Mouse (Mus musculus) liver, embryonic 12.5 days (tissue): ENCODE data around the gene Cldn7. TPM values are rescaled to one million over a fixed set of nuclear protein-coding genes. Genes with fewer than 3 reads are reported as not detected.

Experiments used
- ATAC-seq: fragments of 200-750 bp; cut with Nextera tagmentation; 2 replicates; pipeline ENCODE4 v1.8.0; 2017; ENCODE audit warnings: moderate number of reproducible peaks, mild to moderate bottlenecking, moderate library complexity
- H3K27ac ChIP-seq: fragments of 300-500 bp; sonication (generic); 2 replicates; pipeline ENCODE4 v1.5.1; 2016; ENCODE audit warnings: mild to moderate bottlenecking
- H3K27me3 ChIP-seq: fragments of 300-500 bp; sonication (generic); replicated peaks from 2 replicates; pipeline ENCODE4 v1.6.1; 2016; ENCODE audit warnings: mild to moderate bottlenecking, moderate library complexity
- H3K36me3 ChIP-seq: fragments of 300-500 bp; sonication (generic); 2 replicates; pipeline ENCODE4 v1.6.1; 2016; ENCODE audit warnings: mild to moderate bottlenecking, moderate library complexity
- H3K4me1 ChIP-seq: fragments of 300-500 bp; sonication (generic); 2 replicates; pipeline ENCODE4 v1.6.1; 2016
- H3K4me2 ChIP-seq: fragments of 300-500 bp; sonication (generic); 2 replicates; pipeline ENCODE4 v1.6.1; 2016; ENCODE audit warnings: mild to moderate bottlenecking, moderate library complexity
- H3K4me3 ChIP-seq: fragments of 300-500 bp; sonication (generic); 2 replicates; pipeline ENCODE4 v1.5.1; 2016; ENCODE audit warnings: mild to moderate bottlenecking, moderate library complexity
- H3K9ac ChIP-seq: fragments of 300-500 bp; sonication (generic); 2 replicates; pipeline ENCODE4 v1.6.1; 2016; ENCODE audit warnings: mild to moderate bottlenecking, moderate library complexity
- H3K9me3 ChIP-seq: fragments of 300-500 bp; sonication (generic); replicated peaks from 2 replicates; pipeline ENCODE4 v1.6.1; 2016; ENCODE audit warnings: mild to moderate bottlenecking, moderate library complexity
- WGBS: fragments of 180-500 bp; shearing (Covaris S2); methylation state at CpG from one replicate; pipeline ENCODE4 v1.1.7; 2016; ENCODE audit not compliant: insufficient replicate concordance; 5-methylcytosine and 5-hydroxymethylcytosine counted together
- polyA plus RNA-seq: library from polyadenylated mRNA; unstranded; fragments of >200 nt; fragmentation: Nextera tagmentation; extraction: Ambion mirVana; gene quantifications from 2 replicates; pipeline ENCODE4 v1.2.1, GENCODE M21; 2016

Cldn7 gene
- polyA plus RNA-seq, 1 experiment from 2014 or later = 3.3 TPM

- peak overlapping the region; percentile 97 for H3K27ac ChIP-seq
- H3K4me2 ChIP-seq = peak overlapping the region; percentile 88
- WGBS = 0% methylated on average over 31 of the region's 44 CpGs
- no peaks in the 10 kb centered on the region for H3K27me3 ChIP-seq
- peak overlapping the region; percentile 99 for H3K9ac ChIP-seq
- H3K4me1 ChIP-seq = peaks cover 69% of the 10 kb centered on the region
- peak; percentile 75 for ATAC-seq
- H3K9me3 ChIP-seq = no peaks in the 10 kb centered on the region
- H3K4me3 ChIP-seq = peak overlapping the region; percentile 97
- H3K36me3 ChIP-seq = peaks cover 53% of the 10 kb centered on the region
Observed at GRCm38 (mm10) chr11:69997070-69997509, 32.5 kb downstream of the Cldn7 start.

- peaks cover 39% of the 10 kb centered on the region for H3K36me3 ChIP-seq
- H3K9me3 ChIP-seq = no peaks in the 10 kb centered on the region
- peak overlapping the region; percentile 88; the same call in 1 of the 2 replicates for H3K4me2 ChIP-seq
- H3K27me3 ChIP-seq = no peaks in the 10 kb centered on the region
- H3K4me1 ChIP-seq = peaks cover 71% of the 10 kb centered on the region
- H3K9ac ChIP-seq = no peak overlapping the region
- no peak for ATAC-seq
- WGBS = 86% methylated on average over 27 of the region's 27 CpGs
- no peak overlapping the region for H3K4me3 ChIP-seq
- H3K27ac ChIP-seq = peak overlapping the region; percentile 97
Observed at GRCm38 (mm10) chr11:69998567-69999491, 34.2 kb downstream of the Cldn7 start.

GRCm38 (mm10) chr11:69999666-70000065, 35.1 kb downstream of the Cldn7 start:
- WGBS = 88% methylated on average over 8 of the region's 8 CpGs
- no peak overlapping the region for H3K9ac ChIP-seq
- peaks cover 67% of the 10 kb centered on the region for H3K4me1 ChIP-seq
- H3K4me3 ChIP-seq = peak overlapping the region; percentile 73; the same call in 1 of the 2 replicates
- no peaks in the 10 kb centered on the region for H3K9me3 ChIP-seq
- H3K27ac ChIP-seq = peak overlapping the region; percentile 87
- ATAC-seq = no peak
- no peaks in the 10 kb centered on the region for H3K27me3 ChIP-seq
- peak overlapping the region; percentile 97 for H3K4me2 ChIP-seq
- peaks cover 33% of the 10 kb centered on the region for H3K36me3 ChIP-seq

GRCm38 (mm10) chr11:70000396-70000898, 35.9 kb downstream of the Cldn7 start, which contains the start of gene Dvl2:
Gene Dvl2 (plus strand): TSS chr11:70000595.
- under 1% methylated on average over 48 of the region's 48 CpGs for WGBS
- Histone ChIP-seq H3K9ac (peak within 1 kb of the TSS; percentile 84), H3K4me2 (peak within 1 kb of the TSS; percentile 97), H3K4me3 (peak within 1 kb of the TSS; percentile 73), H3K4me1 (peaks cover 62% of the 10 kb centered on the region), H3K27ac (peak within 1 kb of the TSS; percentile 87), H3K9me3 (no peaks in the 10 kb centered on the region), H3K36me3 (peaks cover 38% of the 10 kb centered on the region), H3K27me3 (no peaks in the 10 kb centered on the region)
- peak; percentile 28 for ATAC-seq

GRCm38 (mm10) chr11:70001159-70001558, 36.6 kb downstream of the Cldn7 start:
- Histone ChIP-seq H3K4me2 (peak overlapping the region; percentile 97), H3K4me1 (peaks cover 62% of the 10 kb centered on the region)

GRCm38 (mm10) chr11:70001865-70002264, 37.3 kb downstream of the Cldn7 start:
- H3K4me2 ChIP-seq = peak overlapping the region; percentile 97
- no peaks in the 10 kb centered on the region for H3K9me3 ChIP-seq
- H3K4me1 ChIP-seq = peaks cover 61% of the 10 kb centered on the region
- no peak overlapping the region for H3K9ac ChIP-seq
- H3K27ac ChIP-seq = no peak overlapping the region
- H3K27me3 ChIP-seq = no peaks in the 10 kb centered on the region
- peaks cover 52% of the 10 kb centered on the region for H3K36me3 ChIP-seq
- H3K4me3 ChIP-seq = 0 out of 2 replicates have a peak overlapping the region, but pooled peaks have one; percentile 73
- no peak for ATAC-seq

More at GRCm38 (mm10) chr11:70001159-70001558, 36.6 kb downstream of the Cldn7 start:
- H3K4me3 ChIP-seq = peak overlapping the region; percentile 73
- H3K27ac ChIP-seq = peak overlapping the region; percentile 87; the same call in 1 of the 2 replicates
- H3K27me3 ChIP-seq = no peaks in the 10 kb centered on the region
- H3K9me3 ChIP-seq = no peaks in the 10 kb centered on the region
- no peak for ATAC-seq
- 10% methylated on average over 8 of the region's 8 CpGs for WGBS
- peaks cover 45% of the 10 kb centered on the region for H3K36me3 ChIP-seq
- H3K9ac ChIP-seq = peak overlapping the region; percentile 84

- Histone ChIP-seq H3K27me3 (no peaks in the 10 kb centered on the region), H3K9ac (no peak overlapping the region), H3K4me1 (peaks cover 55% of the 10 kb centered on the region), H3K4me2 (peak overlapping the region; percentile 97; the same call in 1 of the 2 replicates), H3K36me3 (peaks cover 58% of the 10 kb centered on the region), H3K4me3 (no peak overlapping the region), H3K9me3 (no peaks in the 10 kb centered on the region), H3K27ac (no peak overlapping the region)
- no peak for ATAC-seq
- WGBS = 70% methylated on average over 2 of the region's 2 CpGs
Observed at GRCm38 (mm10) chr11:70002471-70002870, 37.9 kb downstream of the Cldn7 start.

GRCm38 (mm10) chr11:70005521-70005920, 40.9 kb downstream of the Cldn7 start:
- Histone ChIP-seq H3K4me3 (no peak overlapping the region), H3K27ac (no peak overlapping the region), H3K36me3 (peaks cover 60% of the 10 kb centered on the region), H3K4me2 (no peak overlapping the region), H3K4me1 (peaks cover 27% of the 10 kb centered on the region), H3K27me3 (no peaks in the 10 kb centered on the region), H3K9ac (no peak overlapping the region), H3K9me3 (no peaks in the 10 kb centered on the region)
- no peak for ATAC-seq
- 72% methylated on average over 5 of the region's 5 CpGs for WGBS

- H3K27ac ChIP-seq = no peak overlapping the region
Observed at GRCm38 (mm10) chr11:70010033-70010432, 45.5 kb downstream of the Cldn7 start.

GRCm38 (mm10) chr11:70010548-70010947, 46.0 kb downstream of the Cldn7 start:
- Histone ChIP-seq H3K27me3 (no peaks in the 10 kb centered on the region), H3K36me3 (peaks cover 85% of the 10 kb centered on the region), H3K27ac (no peak overlapping the region), H3K9ac (no peak overlapping the region), H3K9me3 (no peaks in the 10 kb centered on the region), H3K4me2 (no peak overlapping the region), H3K4me1 (peaks cover 16% of the 10 kb centered on the region), H3K4me3 (no peak overlapping the region)
- ATAC-seq = no peak
- 79% methylated on average over 12 of the region's 12 CpGs for WGBS

More at GRCm38 (mm10) chr11:70010033-70010432, 45.5 kb downstream of the Cldn7 start:
- Histone ChIP-seq H3K36me3 (peaks cover 90% of the 10 kb centered on the region), H3K4me2 (no peak overlapping the region), H3K4me3 (no peak overlapping the region), H3K9me3 (no peaks in the 10 kb centered on the region), H3K9ac (no peak overlapping the region), H3K4me1 (peaks cover 13% of the 10 kb centered on the region), H3K27me3 (no peaks in the 10 kb centered on the region)
- WGBS = 82% methylated on average over 6 of the region's 6 CpGs
- ATAC-seq = no peak

- no peaks in the 10 kb centered on the region for H3K27me3 ChIP-seq
- no peak overlapping the region for H3K27ac ChIP-seq
- H3K4me2 ChIP-seq = no peak overlapping the region
- H3K9ac ChIP-seq = no peak overlapping the region
- peaks cover 20% of the 10 kb centered on the region for H3K4me1 ChIP-seq
- ATAC-seq = no peak
- peaks cover 81% of the 10 kb centered on the region for H3K36me3 ChIP-seq
- H3K9me3 ChIP-seq = no peaks in the 10 kb centered on the region
- H3K4me3 ChIP-seq = no peak overlapping the region
- 89% methylated on average over 10 of the region's 10 CpGs for WGBS
Observed at GRCm38 (mm10) chr11:70010961-70011360, 46.4 kb downstream of the Cldn7 start.

- Histone ChIP-seq H3K36me3 (peaks cover 61% of the 10 kb centered on the region), H3K9me3 (no peaks in the 10 kb centered on the region), H3K9ac (no peak overlapping the region), H3K4me3 (no peak overlapping the region), H3K4me2 (no peak overlapping the region), H3K27me3 (no peaks in the 10 kb centered on the region), H3K27ac (no peak overlapping the region), H3K4me1 (peaks cover 31% of the 10 kb centered on the region)
- WGBS = 84% methylated on average over 9 of the region's 9 CpGs
- no peak for ATAC-seq
Observed at GRCm38 (mm10) chr11:70012931-70013330, 48.4 kb downstream of the Cldn7 start.
